Mouse (Mus musculus) ES-E14 (cell line): ENCODE data around the gene Pard6b.

Source experiments
- CHD2 ChIP-seq: IDR thresholded peaks from 2 replicates; pipeline ENCODE4 v1.6.1; 2014; ENCODE audit warnings: mild to moderate bottlenecking, low read depth, low read length, inconsistent platforms
- ZNF384 ChIP-seq: IDR thresholded peaks from 2 replicates; pipeline ENCODE4 v1.6.1; 2012; ENCODE audit warnings: low read depth, low read length, inconsistent platforms

DNA sequence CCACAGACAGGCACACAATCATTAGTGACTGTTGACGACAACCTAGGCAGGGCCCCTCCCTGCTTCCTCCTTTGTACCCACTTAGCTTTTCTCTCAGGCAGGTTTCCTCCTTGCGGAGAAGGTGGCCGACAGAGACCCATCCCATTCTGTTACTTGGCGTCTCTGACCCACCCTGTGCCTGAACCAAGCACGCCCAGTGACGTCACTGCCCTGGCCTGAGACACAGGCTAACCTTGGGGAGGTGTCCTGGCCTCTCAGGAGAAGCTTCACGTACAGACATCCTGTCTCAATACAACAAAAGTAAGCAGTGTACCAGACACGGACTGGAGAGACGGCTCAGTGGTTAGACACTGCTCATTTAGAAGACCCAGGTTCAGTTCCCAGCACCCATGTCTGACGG lies 22.5 kb downstream of the Pard6b start:
- TF ChIP-seq ZNF384 (no peak), CHD2 (no peak)
